Mouse (Mus musculus): ENCODE results near the gene Ppil4. TPM values are rescaled to one million over a fixed set of nuclear protein-coding genes. Genes with fewer than 3 reads are reported as not detected.

The Ppil4 gene
- polyA plus RNA-seq, 2 experiments: 9.4 to 20.7 TPM

DNA sequence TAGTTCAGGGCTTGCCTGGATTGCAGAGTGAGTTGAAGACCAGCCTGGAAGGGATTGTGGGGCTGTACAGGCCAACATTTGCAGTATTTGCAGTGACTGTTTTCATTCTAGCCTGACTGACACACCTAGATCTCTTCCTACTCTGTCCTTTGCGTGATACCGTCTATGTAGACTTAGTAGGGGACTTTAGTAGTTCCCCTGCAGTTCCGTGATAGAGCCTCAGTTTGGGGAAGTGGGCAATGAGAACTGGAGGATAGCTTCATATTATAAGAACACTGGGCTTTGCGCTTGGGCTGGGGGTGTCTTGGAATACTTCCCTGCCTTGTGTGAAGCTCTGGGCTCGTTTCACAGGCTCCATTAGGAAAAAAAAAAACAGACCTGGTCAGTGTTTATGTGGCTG lies 27.5 kb downstream of the Ppil4 start:
- Histone ChIP-seq H3K9me3 (ENCODE audit: control insufficient read depth, low read length) (no peaks in the 10 kb centered on the region), H3K4me1 (replicated peaks; ENCODE audit: control insufficient read depth in 2 of 2, insufficient read depth in 2 of 2, low read length in 1 of 2) (no peaks in the 10 kb centered on the region), H3K4me2 (ENCODE audit: low read depth) (no peak overlapping the region), H3K36me3 (replicated peaks; ENCODE audit: control insufficient read depth, insufficient read depth, low read depth) (peaks cover 36% of the 10 kb centered on the region), H3K27me3 (ENCODE audit: control insufficient read depth, insufficient read depth, low read length) (no peaks in the 10 kb centered on the region), H3K4me3 (ENCODE audit: insufficient read depth in 1 of 2, low read depth in 2 of 2, low read length in 2 of 2) (no peak overlapping the region), H3K27ac (no peak overlapping the region), H3K9ac (replicated peaks) (no peak overlapping the region)
- TF ChIP-seq CTCF (IDR thresholded peaks at IDR 0.05; ENCODE audit: low read depth): no peak
- TF ChIP-seq EP300 (IDR thresholded peaks at IDR 0.05; ENCODE audit: low read depth): no peak
- DNase-seq (ENCODE audit: low read depth in 3 of 3, low spot score in 3 of 3) (no peak), ATAC-seq (ENCODE audit: insufficient read depth) (no peak)
- WGBS (ENCODE audit: insufficient replicate concordance): 70% methylated on average over 5 of the region's 5 CpGs

DNA sequence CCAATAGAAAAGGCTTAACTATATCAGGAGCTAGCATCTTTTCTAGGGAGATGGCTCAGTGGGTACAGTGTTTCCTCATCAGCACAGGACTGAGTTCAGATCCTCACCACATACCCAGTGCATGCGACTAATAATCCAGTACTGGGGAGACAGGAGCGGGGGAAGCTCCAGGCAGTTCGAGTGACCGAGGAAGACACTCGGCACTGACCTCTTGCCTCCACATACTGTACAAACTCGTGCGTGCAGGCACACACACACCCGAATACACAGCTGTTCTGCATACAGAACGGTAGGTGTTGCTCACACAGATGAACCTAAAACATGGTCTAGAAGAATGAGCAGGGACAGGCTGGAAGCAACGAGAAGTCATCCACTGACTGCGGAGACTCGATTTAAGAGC lies 29.3 kb downstream of the Ppil4 start:
- TF ChIP-seq CTCF (IDR thresholded peaks at IDR 0.05; ENCODE audit: low read depth): no peak
- no peak for TF ChIP-seq EP300 (IDR thresholded peaks at IDR 0.05; ENCODE audit: low read depth)
- H3K36me3 ChIP-seq (replicated peaks; ENCODE audit: control insufficient read depth, insufficient read depth, low read depth): peaks cover 26% of the 10 kb centered on the region
- no peaks in the 10 kb centered on the region for H3K9me3 ChIP-seq (ENCODE audit: control insufficient read depth, low read length)
- 84% methylated on average over 12 of the region's 12 CpGs for WGBS (ENCODE audit: insufficient replicate concordance)
- DNase-seq (ENCODE audit: low read depth in 3 of 3, low spot score in 3 of 3): no peak
- H3K27ac ChIP-seq: no peak overlapping the region
- H3K9ac ChIP-seq (replicated peaks): no peak overlapping the region
- H3K27me3 ChIP-seq (ENCODE audit: control insufficient read depth, insufficient read depth, low read length): no peaks in the 10 kb centered on the region
- H3K4me3 ChIP-seq (ENCODE audit: insufficient read depth in 1 of 2, low read depth in 2 of 2, low read length in 2 of 2): no peak overlapping the region
- H3K4me2 ChIP-seq (ENCODE audit: low read depth): no peak overlapping the region
- no peaks in the 10 kb centered on the region for H3K4me1 ChIP-seq (replicated peaks; ENCODE audit: control insufficient read depth in 2 of 2, insufficient read depth in 2 of 2, low read length in 1 of 2)
- no peak for ATAC-seq (ENCODE audit: insufficient read depth)

DNA sequence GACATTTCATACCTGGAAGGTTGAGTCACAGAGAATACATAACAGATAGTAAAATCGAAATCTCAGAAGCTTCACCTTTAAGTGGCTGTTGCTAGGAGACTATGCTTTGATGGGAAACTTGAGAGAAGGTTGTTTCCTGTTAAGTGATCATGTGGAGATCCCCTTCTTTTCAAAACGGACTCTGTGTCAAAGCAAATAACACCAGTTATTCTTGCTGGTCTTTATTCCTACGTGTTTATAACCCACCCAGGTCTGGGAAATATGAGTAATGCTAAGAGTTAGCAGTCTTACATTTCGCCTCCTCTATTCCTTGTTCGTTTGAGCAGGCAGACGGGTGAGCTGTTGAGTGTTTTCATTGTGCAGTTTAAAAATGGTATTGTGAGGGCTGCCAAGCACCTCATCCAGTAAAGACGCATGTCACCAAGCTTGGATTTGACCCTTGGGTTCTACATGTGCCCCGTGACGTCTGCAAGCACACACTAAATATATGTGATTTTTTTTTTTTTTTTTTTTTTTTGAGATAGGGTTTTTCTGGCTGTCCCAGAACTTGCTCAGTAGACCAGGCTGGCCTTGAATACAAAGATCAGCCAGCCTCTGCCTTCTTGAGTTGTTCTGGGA lies 32.1 kb downstream of the Ppil4 start:
- H3K4me2 ChIP-seq (ENCODE audit: low read depth): no peak overlapping the region
- H3K9ac ChIP-seq (replicated peaks): no peak overlapping the region
- H3K27me3 ChIP-seq (ENCODE audit: control insufficient read depth, insufficient read depth, low read length): no peaks in the 10 kb centered on the region
- no peaks in the 10 kb centered on the region for H3K4me1 ChIP-seq (replicated peaks; ENCODE audit: control insufficient read depth in 2 of 2, insufficient read depth in 2 of 2, low read length in 1 of 2)
- H3K4me3 ChIP-seq (ENCODE audit: insufficient read depth in 1 of 2, low read depth in 2 of 2, low read length in 2 of 2): no peak overlapping the region
- 76% methylated on average over 9 of the region's 9 CpGs for whole genome bisulfite sequencing (ENCODE audit: insufficient replicate concordance)
- DNase-seq (ENCODE audit: low read depth in 3 of 3, low spot score in 3 of 3): no peak
- H3K36me3 ChIP-seq (replicated peaks; ENCODE audit: control insufficient read depth, insufficient read depth, low read depth): peaks cover 15% of the 10 kb centered on the region
- no peak for TF ChIP-seq CTCF (IDR thresholded peaks at IDR 0.05; ENCODE audit: low read depth)
- TF ChIP-seq EP300 (IDR thresholded peaks at IDR 0.05; ENCODE audit: low read depth): no peak
- ATAC-seq (ENCODE audit: insufficient read depth): no peak
- no peaks in the 10 kb centered on the region for H3K9me3 ChIP-seq (ENCODE audit: control insufficient read depth, low read length)
- H3K27ac ChIP-seq: no peak overlapping the region

DNA sequence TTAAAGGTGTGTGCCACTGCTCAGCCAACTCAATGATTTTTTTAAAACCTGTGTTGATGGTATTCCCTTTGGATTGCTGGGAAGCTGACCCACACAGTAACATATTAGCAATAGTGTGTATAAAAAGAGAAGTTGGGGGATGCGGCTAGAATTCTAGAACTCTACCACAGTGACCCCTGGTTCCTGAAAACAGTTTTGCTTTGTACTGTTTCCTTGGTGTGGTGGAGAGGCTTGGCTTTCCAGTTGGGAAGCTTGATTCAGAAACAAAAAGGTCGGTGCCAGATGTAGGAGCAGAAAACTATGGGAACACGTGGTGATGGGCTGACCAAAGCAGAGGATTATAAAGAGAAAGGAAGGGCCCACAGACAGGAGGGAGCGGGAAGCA lies 32.6 kb downstream of the Ppil4 start:
- Histone ChIP-seq H3K4me1 (replicated peaks; ENCODE audit: control insufficient read depth in 2 of 2, insufficient read depth in 2 of 2, low read length in 1 of 2) (no peaks in the 10 kb centered on the region), H3K4me2 (ENCODE audit: low read depth) (no peak overlapping the region), H3K27ac (no peak overlapping the region), H3K9ac (replicated peaks) (no peak overlapping the region), H3K4me3 (ENCODE audit: insufficient read depth in 1 of 2, low read depth in 2 of 2, low read length in 2 of 2) (no peak overlapping the region), H3K27me3 (ENCODE audit: control insufficient read depth, insufficient read depth, low read length) (no peaks in the 10 kb centered on the region), H3K36me3 (replicated peaks; ENCODE audit: control insufficient read depth, insufficient read depth, low read depth) (peaks cover 15% of the 10 kb centered on the region), H3K9me3 (ENCODE audit: control insufficient read depth, low read length) (no peaks in the 10 kb centered on the region)
- DNase-seq (ENCODE audit: low read depth in 3 of 3, low spot score in 3 of 3): no peak
- TF ChIP-seq EP300 (IDR thresholded peaks at IDR 0.05; ENCODE audit: low read depth) (no peak), CTCF (IDR thresholded peaks at IDR 0.05; ENCODE audit: low read depth) (no peak)
- no peak for ATAC-seq (ENCODE audit: insufficient read depth)
- 78% methylated on average over 4 of the region's 4 CpGs for WGBS (ENCODE audit: insufficient replicate concordance)

DNA sequence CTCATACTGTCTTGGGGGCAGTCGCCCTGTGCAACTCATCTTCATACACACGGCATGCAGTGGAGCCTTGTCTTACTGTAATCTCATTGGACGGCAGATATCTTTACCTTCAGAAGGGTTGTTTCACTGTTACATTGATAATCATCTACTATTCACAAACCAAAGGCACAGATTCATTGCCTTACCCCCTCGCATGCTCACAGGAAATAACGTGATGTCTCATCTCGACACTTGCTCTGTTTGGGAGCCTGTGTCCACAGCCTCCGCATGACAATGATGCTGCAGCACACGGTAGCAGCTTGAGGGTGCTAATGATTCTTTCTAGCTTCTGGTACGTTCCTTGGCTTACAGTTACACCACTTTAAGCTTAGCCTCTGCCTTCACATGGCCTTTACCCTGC lies 33.4 kb downstream of the Ppil4 start:
- 69% methylated on average over 9 of the region's 9 CpGs for WGBS (ENCODE audit: insufficient replicate concordance)

More for the DNA sequence above, 33.4 kb downstream of the Ppil4 start:
- DNase-seq (ENCODE audit: low read depth in 3 of 3, low spot score in 3 of 3) (no peak), ATAC-seq (ENCODE audit: insufficient read depth) (no peak)
- no peaks in the 10 kb centered on the region for H3K27me3 ChIP-seq (ENCODE audit: control insufficient read depth, insufficient read depth, low read length)
- no peak overlapping the region for H3K4me2 ChIP-seq (ENCODE audit: low read depth)
- H3K9ac ChIP-seq (replicated peaks): no peak overlapping the region
- H3K4me3 ChIP-seq (ENCODE audit: insufficient read depth in 1 of 2, low read depth in 2 of 2, low read length in 2 of 2): no peak overlapping the region
- TF ChIP-seq CTCF (IDR thresholded peaks at IDR 0.05; ENCODE audit: low read depth): no peak
- TF ChIP-seq EP300 (IDR thresholded peaks at IDR 0.05; ENCODE audit: low read depth): no peak
- no peaks in the 10 kb centered on the region for H3K9me3 ChIP-seq (ENCODE audit: control insufficient read depth, low read length)
- H3K27ac ChIP-seq: no peak overlapping the region
- no peaks in the 10 kb centered on the region for H3K4me1 ChIP-seq (replicated peaks; ENCODE audit: control insufficient read depth in 2 of 2, insufficient read depth in 2 of 2, low read length in 1 of 2)
- H3K36me3 ChIP-seq (replicated peaks; ENCODE audit: control insufficient read depth, insufficient read depth, low read depth): peaks cover 11% of the 10 kb centered on the region
